Mouse (Mus musculus): ENCODE results near the gene Ubl3.

The Ubl3 gene

GRCm38 (mm10) chr5:148523202-148523971 is 29.2 kb downstream of the Ubl3 start:
- DNase-seq: no peak

GRCm38 (mm10) chr5:148522378-148522777 is 30.2 kb downstream of the Ubl3 start:
- DNase-seq: no peak

GRCm38 (mm10) chr5:148517445-148517844 is 35.1 kb downstream of the Ubl3 start:
- DNase-seq: no peak

GRCm38 (mm10) chr5:148512042-148512640 is 40.4 kb downstream of the Ubl3 start:
- no peak for DNase-seq

GRCm38 (mm10) chr5:148510265-148510664 is 42.3 kb downstream of the Ubl3 start:
- DNase-seq: no peak

- DNase-seq: no peak
Observed at GRCm38 (mm10) chr5:148509731-148510130, 42.9 kb downstream of the Ubl3 start.

- no peak for DNase-seq
Observed at GRCm38 (mm10) chr5:148508901-148509604, 43.5 kb downstream of the Ubl3 start.

GRCm38 (mm10) chr5:148505381-148505780 is 47.2 kb downstream of the Ubl3 start:
- no peak for DNase-seq

GRCm38 (mm10) chr5:148502237-148502636 is 50.4 kb downstream of the Ubl3 start:
- no peak for DNase-seq

GRCm38 (mm10) chr5:148501228-148501957 is 51.2 kb downstream of the Ubl3 start:
- no peak for DNase-seq

- peak; percentile 53 for DNase-seq
Observed at GRCm38 (mm10) chr5:148500516-148500915, 52.1 kb downstream of the Ubl3 start.

GRCm38 (mm10) chr5:148499616-148500015 is 53.0 kb downstream of the Ubl3 start:
- DNase-seq: peak; percentile 68

GRCm38 (mm10) chr5:148495991-148496390 is 56.6 kb downstream of the Ubl3 start:
- no peak for DNase-seq

- no peak for DNase-seq
Observed at GRCm38 (mm10) chr5:148495173-148495572, 57.4 kb downstream of the Ubl3 start.

GRCm38 (mm10) chr5:148494249-148494648 is 58.3 kb downstream of the Ubl3 start:
- DNase-seq: no peak

GRCm38 (mm10) chr5:148493025-148493424 is 59.6 kb downstream of the Ubl3 start:
- no peak for DNase-seq

GRCm38 (mm10) chr5:148490391-148490790 is 62.2 kb downstream of the Ubl3 start:
- no peak for DNase-seq

GRCm38 (mm10) chr5:148489724-148490193 is 62.8 kb downstream of the Ubl3 start:
- DNase-seq: peak; percentile 54

GRCm38 (mm10) chr5:148488891-148489723 is 63.5 kb downstream of the Ubl3 start:
- no peak for DNase-seq

GRCm38 (mm10) chr5:148486202-148486601 is 66.4 kb downstream of the Ubl3 start:
- DNase-seq: no peak

GRCm38 (mm10) chr5:148481745-148482144 is 70.8 kb downstream of the Ubl3 start:
- DNase-seq: no peak

- DNase-seq: no peak
Observed at GRCm38 (mm10) chr5:148474346-148474745, 78.2 kb downstream of the Ubl3 start.

Measured in right cerebral cortex, adult 18-20 months (tissue).